Mouse (Mus musculus) megakaryocyte progenitor cell, adult 5-6 weeks (primary cell): ENCODE data around the gene Prrc2a. TPM values are rescaled to one million over a fixed set of nuclear protein-coding genes. Genes with fewer than 3 reads are reported as not detected.

Source experiments
- ATAC-seq: replicated peaks from 2 replicates; pipeline ENCODE4 v1.8.0; 2016; ENCODE audit warnings: mild to moderate bottlenecking, moderate TSS enrichment, inconsistent platforms; ENCODE audit not compliant: poor library complexity
- total RNA-seq, 2 experiments: library from RNA; stranded (forward) in 1 of 2; stranded (reverse) in 1 of 2; fragments of 157-497, 149-512 nt in 1 of 2; fragments of 200-1000 nt in 1 of 2; gene quantifications; 2 replicates each; pipeline versions ENCODE4 v1.2.3 to v1.2.4; 2015 to 2017

Gene Prrc2a
- total RNA-seq, 2 experiments from 2014 or later: 63.9 to 228 TPM

GRCm38 (mm10) chr17:35106522-35106921 is 58.2 kb downstream of the Prrc2a start:
- ATAC-seq: no peak

GRCm38 (mm10) chr17:35105740-35106389 is 58.8 kb downstream of the Prrc2a start:
- ATAC-seq: peak; percentile 51

- ATAC-seq: peak; percentile 84
Observed at GRCm38 (mm10) chr17:35104754-35105153, 59.9 kb downstream of the Prrc2a start.

- ATAC-seq: no peak
Observed at GRCm38 (mm10) chr17:35104079-35104478, 60.6 kb downstream of the Prrc2a start.

- peak; percentile 21 for ATAC-seq
Observed at GRCm38 (mm10) chr17:35103221-35103690, 61.4 kb downstream of the Prrc2a start.

GRCm38 (mm10) chr17:35102299-35102698 is 62.4 kb downstream of the Prrc2a start:
- ATAC-seq: no peak

- no peak for ATAC-seq
Observed at GRCm38 (mm10) chr17:35101161-35101560, 63.5 kb downstream of the Prrc2a start.

GRCm38 (mm10) chr17:35100196-35100765 is 64.4 kb downstream of the Prrc2a start:
- ATAC-seq: no peak

Other genes starting within 250 kb of the Prrc2a start
Only the 30 nearest of the 38 such genes appear.
- 60.5 and 77.5 TPM in 2 replicates for gene Vars, start 163.9 kb downstream of the Prrc2a start, total RNA-seq (2015)
- 239 and 292 TPM in 2 replicates for gene Vars, start 163.9 kb downstream of the Prrc2a start, total RNA-seq (2017)
- gene Vwa7, start 148.3 kb downstream of the Prrc2a start, total RNA-seq (2015): not detected in 2 replicates
- gene Vwa7, start 148.3 kb downstream of the Prrc2a start, total RNA-seq (2017): 0.17 TPM in 1 of 2 replicates, not detected in the other
- gene Sapcd1, start 136.9 kb downstream of the Prrc2a start, total RNA-seq (2015): 0.93 and 1.9 TPM in 2 replicates
- gene Sapcd1, start 136.9 kb downstream of the Prrc2a start, total RNA-seq (2017): 1.5 TPM in 1 of 2 replicates, not detected in the other
- 4.2 and 5.7 TPM in 2 replicates for gene Msh5, start 118.2 kb downstream of the Prrc2a start, total RNA-seq (2015)
- 2.4 and 3.5 TPM in 2 replicates for gene Msh5, start 118.2 kb downstream of the Prrc2a start, total RNA-seq (2017)
- 209 and 248 TPM in 2 replicates for gene Clic1, start 114.9 kb downstream of the Prrc2a start, total RNA-seq (2015)
- 225 and 254 TPM in 2 replicates for gene Clic1, start 114.9 kb downstream of the Prrc2a start, total RNA-seq (2017)
- 1.8 and 2.6 TPM in 2 replicates for gene Ddah2, start 105.9 kb downstream of the Prrc2a start, total RNA-seq (2015)
- gene Ddah2, start 105.9 kb downstream of the Prrc2a start, total RNA-seq (2017): 1.9 and 3.5 TPM in 2 replicates
- gene Ly6g6c, start 99.5 kb downstream of the Prrc2a start, total RNA-seq (2015): not detected in 2 replicates
- not detected in 2 replicates for gene Ly6g6c, start 99.5 kb downstream of the Prrc2a start, total RNA-seq (2017)
- gene Mpig6b, start 98.7 kb downstream of the Prrc2a start, total RNA-seq (2015): not detected in 2 replicates
- not detected in 2 replicates for gene Mpig6b, start 98.7 kb downstream of the Prrc2a start, total RNA-seq (2017)
- not detected in 2 replicates for gene Ly6g6e, start 88.0 kb downstream of the Prrc2a start, total RNA-seq (2015)
- not detected in 2 replicates for gene Ly6g6e, start 88.0 kb downstream of the Prrc2a start, total RNA-seq (2017)
- gene Ly6g6d, start 86.8 kb downstream of the Prrc2a start, total RNA-seq (2015): not detected in 2 replicates
- not detected in 2 replicates for gene Ly6g6d, start 86.8 kb downstream of the Prrc2a start, total RNA-seq (2017)
- not detected in 2 replicates for gene Ly6g6f, start 79.3 kb downstream of the Prrc2a start, total RNA-seq (2015)
- not detected in 2 replicates for gene Ly6g6f, start 79.3 kb downstream of the Prrc2a start, total RNA-seq (2017)
- 17.5 and 21.1 TPM in 2 replicates for gene Abhd16a, start 75.6 kb downstream of the Prrc2a start, total RNA-seq (2015)
- gene Abhd16a, start 75.6 kb downstream of the Prrc2a start, total RNA-seq (2017): 22.7 and 26.0 TPM in 2 replicates
- not detected in 2 replicates for gene Ly6g5c, start 56.6 kb downstream of the Prrc2a start, total RNA-seq (2015)
- not detected in 2 replicates for gene Ly6g5c, start 56.6 kb downstream of the Prrc2a start, total RNA-seq (2017)
- gene Ly6g5b, start 49.5 kb downstream of the Prrc2a start, total RNA-seq (2015): 0.84 and 1.4 TPM in 2 replicates
- gene Ly6g5b, start 49.5 kb downstream of the Prrc2a start, total RNA-seq (2017): 0.27 and 0.92 TPM in 2 replicates
- gene Gpank1, start 43.4 kb downstream of the Prrc2a start, total RNA-seq (2015): 20.3 and 20.7 TPM in 2 replicates
- 33.9 and 36.8 TPM in 2 replicates for gene Gpank1, start 43.4 kb downstream of the Prrc2a start, total RNA-seq (2017)
- gene Csnk2b, start 42.8 kb downstream of the Prrc2a start, total RNA-seq (2015): 411 and 443 TPM in 2 replicates
- 375 TPM in 2 replicates for gene Csnk2b, start 42.8 kb downstream of the Prrc2a start, total RNA-seq (2017)
- 1.5 and 3.6 TPM in 2 replicates for gene D17H6S53E, start 38.5 kb downstream of the Prrc2a start, total RNA-seq (2015)
- gene D17H6S53E, start 38.5 kb downstream of the Prrc2a start, total RNA-seq (2017): 7.7 and 7.9 TPM in 2 replicates
- gene Apom, start 32.8 kb downstream of the Prrc2a start, total RNA-seq (2015): not detected in 2 replicates
- not detected in 2 replicates for gene Apom, start 32.8 kb downstream of the Prrc2a start, total RNA-seq (2017)
- 73.9 and 78.5 TPM in 2 replicates for gene Bag6, start 29.7 kb downstream of the Prrc2a start, total RNA-seq (2015)
- gene Bag6, start 29.7 kb downstream of the Prrc2a start, total RNA-seq (2017): 77.3 and 88.5 TPM in 2 replicates
- gene Aif1, start 11.2 kb upstream of the Prrc2a start, total RNA-seq (2015): 5.8 and 12.4 TPM in 2 replicates
- gene Aif1, start 11.2 kb upstream of the Prrc2a start, total RNA-seq (2017): 8.9 and 11.5 TPM in 2 replicates
- gene Lst1, start 23.5 kb upstream of the Prrc2a start, total RNA-seq (2015): 65.2 and 70.1 TPM in 2 replicates
- gene Lst1, start 23.5 kb upstream of the Prrc2a start, total RNA-seq (2017): 47.2 and 99.6 TPM in 2 replicates
- 0.22 and 0.81 TPM in 2 replicates for gene Ltb, start 29.5 kb upstream of the Prrc2a start, total RNA-seq (2015)
- gene Ltb, start 29.5 kb upstream of the Prrc2a start, total RNA-seq (2017): 0.47 and 4.4 TPM in 2 replicates
- gene Tnf, start 37.1 kb upstream of the Prrc2a start, total RNA-seq (2015): 18.6 and 33.2 TPM in 2 replicates
- 11.1 and 16.4 TPM in 2 replicates for gene Tnf, start 37.1 kb upstream of the Prrc2a start, total RNA-seq (2017)
- not detected in 2 replicates for gene Lta, start 40.5 kb upstream of the Prrc2a start, total RNA-seq (2015)
- gene Lta, start 40.5 kb upstream of the Prrc2a start, total RNA-seq (2017): not detected in 2 replicates
- not detected in 2 replicates for gene Gm16181, start 55.9 kb upstream of the Prrc2a start, total RNA-seq (2015)
- gene Gm16181, start 55.9 kb upstream of the Prrc2a start, total RNA-seq (2017): not detected in 2 replicates
- gene Atp6v1g2, start 68.8 kb upstream of the Prrc2a start, total RNA-seq (2015): 4.1 and 6.9 TPM in 2 replicates
- gene Atp6v1g2, start 68.8 kb upstream of the Prrc2a start, total RNA-seq (2017): 1.1 and 2.4 TPM in 2 replicates
- gene Nfkbil1, start 70.9 kb upstream of the Prrc2a start, total RNA-seq (2015): 1.9 and 3.1 TPM in 2 replicates
- gene Nfkbil1, start 70.9 kb upstream of the Prrc2a start, total RNA-seq (2017): 6.7 and 8.0 TPM in 2 replicates
- gene Ddx39b, start 76.8 kb upstream of the Prrc2a start, total RNA-seq (2015): 289 and 314 TPM in 2 replicates
- gene Ddx39b, start 76.8 kb upstream of the Prrc2a start, total RNA-seq (2017): 188 and 193 TPM in 2 replicates
- 248 and 262 TPM in 2 replicates for gene H2-D1, start 97.8 kb upstream of the Prrc2a start, total RNA-seq (2015)
- 464 and 467 TPM in 2 replicates for gene H2-D1, start 97.8 kb upstream of the Prrc2a start, total RNA-seq (2017)
- gene H2-Q1, start 155.5 kb upstream of the Prrc2a start, total RNA-seq (2015): not detected in 2 replicates
- gene H2-Q1, start 155.5 kb upstream of the Prrc2a start, total RNA-seq (2017): not detected in 2 replicates